Mouse (Mus musculus) midbrain, embryonic 14.5 days (tissue): ENCODE results near the gene Gucd1. TPM values are rescaled to one million over a fixed set of nuclear protein-coding genes. Genes with fewer than 3 reads are reported as not detected.

ENCODE experiments used
- ATAC-seq: fragments of 200-750 bp; cut with Nextera tagmentation; 2 replicates; pipeline ENCODE4 v1.8.0; 2017; ENCODE audit warnings: moderate number of reproducible peaks, moderate library complexity; ENCODE audit not compliant: low FRiP score, low TSS enrichment
- DNase-seq: peaks from one replicate; pipeline ENCODE4 v3.0.0-alpha.2; 2015
- H3K27ac ChIP-seq: fragments of 300-500 bp; sonication (generic); replicated peaks from 2 replicates; pipeline ENCODE4 v1.5.1; 2014; ENCODE audit warnings: mild to moderate bottlenecking, low read depth, low read length, moderate library complexity
- H3K27me3 ChIP-seq: fragments of 300-500 bp; sonication (generic); 2 replicates; pipeline ENCODE4 v1.6.1; 2014; ENCODE audit warnings: low read length, control low read depth, mixed read lengths; ENCODE audit not compliant: control insufficient read depth, insufficient read depth
- H3K36me3 ChIP-seq: fragments of 300-500 bp; sonication (generic); 2 replicates; pipeline ENCODE4 v1.6.1; 2014; ENCODE audit warnings: low read length, control low read depth; ENCODE audit not compliant: control insufficient read depth, insufficient read depth
- H3K4me1 ChIP-seq: fragments of 300-500 bp; sonication (generic); 2 replicates; pipeline ENCODE4 v1.6.1; 2014; ENCODE audit warnings: mild to moderate bottlenecking, antibody characterized with exemption, low read length, control low read depth; ENCODE audit not compliant: control insufficient read depth, insufficient read depth
- H3K4me2 ChIP-seq: fragments of 300-500 bp; sonication (generic); 2 replicates; pipeline ENCODE4 v1.6.1; 2014; ENCODE audit warnings: mild to moderate bottlenecking, low read length, moderate library complexity
- H3K4me3 ChIP-seq: fragments of 300-500 bp; sonication (generic); replicated peaks from 2 replicates; pipeline ENCODE4 v1.5.1; 2014; ENCODE audit warnings: low read depth, low read length
- H3K9ac ChIP-seq: fragments of 300-500 bp; sonication (generic); replicated peaks from 2 replicates; pipeline ENCODE4 v1.6.1; 2014; ENCODE audit warnings: mild to moderate bottlenecking, low read length, moderate library complexity
- H3K9me3 ChIP-seq: fragments of 300-500 bp; sonication (generic); 2 replicates; pipeline ENCODE4 v1.6.1; 2016; ENCODE audit warnings: low read length, control low read depth, mixed read lengths; ENCODE audit not compliant: control insufficient read depth
- WGBS: fragments of 180-500 bp; shearing (Covaris S2); extraction: QIAGEN DNeasy Blood & Tissue Kit; methylation state at CpG from one replicate; pipeline ENCODE4 v1.1.7; 2014; 5-methylcytosine and 5-hydroxymethylcytosine counted together
- polyA plus RNA-seq: library from polyadenylated mRNA; unstranded; fragments of >200 nt; fragmentation: Nextera tagmentation; extraction: Ambion mirVana; gene quantifications from 2 replicates; pipeline ENCODE4 v1.2.1, GENCODE M21; 2014

Gene Gucd1
- polyA plus RNA-seq, 1 experiment from 2014 or later, result 31.5 TPM

DNA sequence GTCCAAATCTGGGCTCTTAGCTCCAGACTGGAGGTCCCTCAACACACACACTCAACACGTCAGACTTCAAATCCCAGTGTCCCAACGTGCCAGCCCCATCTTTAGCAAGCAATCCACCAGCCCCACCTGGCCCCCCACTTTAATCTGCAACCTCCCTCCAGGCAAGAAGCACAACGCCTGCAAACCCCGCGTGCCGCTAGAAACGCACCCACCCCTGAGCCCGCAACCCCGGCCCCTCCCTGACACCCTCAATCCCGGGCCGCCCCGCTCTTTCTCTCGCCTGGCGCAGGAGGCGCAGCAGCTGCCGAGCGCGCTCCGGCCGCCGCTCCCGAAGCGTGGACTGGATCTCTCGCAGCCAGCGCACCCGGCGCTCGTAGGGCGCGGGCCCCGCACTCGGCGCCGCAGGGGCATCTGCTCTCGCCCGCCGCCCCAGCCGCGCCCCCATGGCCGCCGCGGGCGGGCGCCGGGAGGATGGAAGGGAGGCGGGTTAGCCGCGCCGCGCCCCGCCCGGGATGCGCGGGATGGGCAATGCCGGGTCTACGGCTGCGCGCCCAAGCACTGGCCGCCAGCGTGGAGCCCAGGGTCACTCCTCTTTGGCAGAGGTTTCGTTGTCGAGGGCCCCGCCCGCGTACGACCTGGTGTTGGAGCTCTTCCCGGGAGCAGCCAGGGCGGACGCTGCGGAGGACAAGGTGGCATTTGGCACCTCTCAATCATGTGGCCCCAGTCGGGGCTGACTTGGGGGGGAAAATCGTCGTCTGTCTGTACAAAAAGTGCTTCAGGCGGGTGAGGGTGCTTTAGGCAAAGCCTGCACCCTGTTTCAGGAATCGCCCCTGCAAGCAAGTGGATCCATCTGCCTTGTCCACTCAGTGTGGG is 42.1 kb upstream of the Gucd1 start, which contains the start of gene Lrrc75b:
Gene Lrrc75b, minus strand, starts transcription at position 655 of the 873 bp plus-strand sequence.
- Histone ChIP-seq H3K27me3 (no peaks in the 10 kb centered on the region), H3K27ac (peak within 1 kb of the TSS; percentile 96), H3K9ac (peak within 1 kb of the TSS; percentile 95), H3K36me3 (peaks cover 16% of the 10 kb centered on the region), H3K9me3 (no peaks in the 10 kb centered on the region), H3K4me2 (peak within 1 kb of the TSS; percentile 91), H3K4me3 (peak within 1 kb of the TSS; percentile 68), H3K4me1 (peaks cover 38% of the 10 kb centered on the region)
- under 1% methylated on average over 75 of the region's 75 CpGs for WGBS
- ATAC-seq (peak; percentile 60), DNase-seq (peak; percentile 81)

DNA sequence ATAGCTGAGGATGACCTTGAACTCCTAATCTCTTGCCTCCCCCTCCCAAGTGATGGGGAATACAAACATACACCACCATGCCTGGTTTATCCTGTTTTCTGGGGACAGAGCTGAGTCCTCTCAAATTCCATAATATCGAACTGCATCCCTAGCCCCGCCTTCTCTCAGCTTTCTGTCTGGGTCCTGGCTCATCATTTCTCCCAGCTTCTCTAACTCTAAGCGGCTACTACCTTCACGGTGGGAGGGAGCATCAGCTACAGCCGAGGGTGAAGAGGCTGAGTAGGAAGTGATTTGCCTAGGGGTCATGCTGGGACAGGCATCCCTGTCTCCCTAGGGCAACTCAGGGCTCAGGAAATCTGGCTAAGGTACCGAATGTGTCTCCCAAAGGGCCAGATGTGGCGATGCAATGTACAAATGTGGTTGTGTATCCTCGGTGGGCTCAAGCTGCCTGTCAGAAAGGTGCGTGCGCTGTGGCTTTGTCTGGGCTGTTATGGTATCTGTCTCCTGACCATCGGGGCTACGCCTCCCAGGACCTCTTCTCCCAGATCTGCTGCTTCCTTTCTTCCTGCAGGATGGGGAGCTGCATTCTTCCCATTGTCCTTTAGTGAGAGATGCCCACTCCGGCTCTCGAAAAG is 41.4 kb upstream of the Gucd1 start:
- Histone ChIP-seq H3K27me3 (no peaks in the 10 kb centered on the region), H3K4me2 (peak overlapping the region; percentile 91), H3K27ac (peak overlapping the region; percentile 96), H3K9ac (peak overlapping the region; percentile 95), H3K4me1 (peaks cover 38% of the 10 kb centered on the region), H3K4me3 (peak overlapping the region; percentile 68), H3K9me3 (no peaks in the 10 kb centered on the region), H3K36me3 (peaks cover 20% of the 10 kb centered on the region)
- ATAC-seq (peak; percentile 29; the same call in 1 of the 2 replicates), DNase-seq (peak; percentile 70)
- WGBS, result 3% methylated on average over 14 of the region's 14 CpGs

DNA sequence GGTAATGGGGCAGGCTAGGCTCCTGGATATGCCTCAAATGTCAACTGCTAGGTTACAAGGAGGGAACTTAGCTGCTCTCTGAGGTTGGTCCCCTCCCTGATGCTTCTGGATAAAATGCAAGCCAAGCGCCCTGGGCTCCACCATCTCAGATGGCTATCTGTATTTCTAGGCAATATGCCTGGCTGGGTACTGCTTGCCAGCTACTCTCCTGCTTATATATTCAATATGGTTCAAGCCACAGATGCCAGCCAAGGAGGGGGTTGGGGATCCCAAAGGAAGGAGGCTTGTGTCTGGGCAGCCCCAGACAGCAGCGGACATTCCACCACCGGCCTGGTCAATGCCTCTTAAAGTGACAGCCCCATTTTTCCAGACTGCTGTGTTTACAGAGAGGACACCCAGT is 40.7 kb upstream of the Gucd1 start:
- peak overlapping the region; percentile 68 for H3K4me3 ChIP-seq
- peaks cover 26% of the 10 kb centered on the region for H3K36me3 ChIP-seq
- H3K9ac ChIP-seq, result peak overlapping the region; percentile 95
- H3K27ac ChIP-seq, result peak overlapping the region; percentile 96
- H3K4me1 ChIP-seq, result peaks cover 38% of the 10 kb centered on the region
- DNase-seq (peak; percentile 71), ATAC-seq (peak; percentile 17; the same call in 1 of the 2 replicates)
- peak overlapping the region; percentile 91 for H3K4me2 ChIP-seq
- no peaks in the 10 kb centered on the region for H3K27me3 ChIP-seq
- H3K9me3 ChIP-seq, result no peaks in the 10 kb centered on the region
- WGBS, result 13% methylated on average over 3 of the region's 3 CpGs

DNA sequence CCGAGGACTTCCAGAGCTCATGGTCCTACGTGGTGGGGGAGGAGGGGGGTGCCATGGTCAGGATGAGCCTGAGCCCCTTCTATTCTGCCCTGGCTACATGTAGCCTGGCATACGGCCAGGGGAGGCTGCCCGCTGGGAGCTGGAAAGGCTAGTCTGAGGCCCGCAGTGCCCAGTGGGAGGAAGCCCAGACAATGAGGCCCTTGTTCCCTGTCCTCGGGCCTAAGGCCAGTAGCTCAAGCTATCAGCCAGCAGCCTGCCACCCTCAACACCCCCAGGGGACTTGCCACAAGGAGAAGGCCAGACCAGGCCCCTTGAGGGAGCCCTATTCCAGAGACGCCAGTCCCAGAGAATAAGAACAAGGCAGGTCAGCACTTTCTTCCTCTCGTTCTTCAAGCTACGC is 38.3 kb upstream of the Gucd1 start:
- Histone ChIP-seq H3K4me3 (no peak overlapping the region), H3K9ac (no peak overlapping the region), H3K4me2 (no peak overlapping the region), H3K4me1 (peaks cover 36% of the 10 kb centered on the region), H3K9me3 (no peaks in the 10 kb centered on the region), H3K27me3 (no peaks in the 10 kb centered on the region), H3K27ac (peak overlapping the region; percentile 37), H3K36me3 (peaks cover 34% of the 10 kb centered on the region)
- ATAC-seq (peak; percentile 46), DNase-seq (peak; percentile 84)
- WGBS, result 18% methylated on average over 9 of the region's 9 CpGs

DNA sequence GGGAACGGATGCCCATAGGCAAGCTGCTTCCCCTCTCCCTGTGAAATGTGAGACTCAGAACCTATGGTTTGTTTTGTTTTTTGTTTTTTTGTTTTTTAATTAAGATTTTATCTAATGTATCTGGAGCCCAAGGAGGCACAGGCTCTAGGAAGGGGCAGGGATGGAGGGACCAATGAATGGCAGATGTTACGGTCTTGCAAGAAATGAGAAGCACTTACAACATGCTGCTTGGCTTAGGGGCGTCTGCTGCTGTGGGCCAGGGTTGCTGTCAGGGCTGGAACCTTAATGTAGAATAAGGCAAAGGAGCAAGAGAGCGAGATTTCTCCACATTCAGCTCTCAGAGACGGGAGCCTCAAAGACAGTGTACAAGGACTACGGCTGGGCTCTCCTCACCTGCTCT is 37.8 kb upstream of the Gucd1 start:
- no peak for DNase-seq
- no peaks in the 10 kb centered on the region for H3K27me3 ChIP-seq
- H3K9ac ChIP-seq, result no peak overlapping the region
- peaks cover 34% of the 10 kb centered on the region for H3K36me3 ChIP-seq
- H3K9me3 ChIP-seq, result no peaks in the 10 kb centered on the region
- H3K4me2 ChIP-seq, result no peak overlapping the region
- peaks cover 32% of the 10 kb centered on the region for H3K4me1 ChIP-seq
- no peak overlapping the region for H3K4me3 ChIP-seq
- peak overlapping the region; percentile 37; the same call in 1 of the 2 replicates for H3K27ac ChIP-seq
- ATAC-seq, result no peak
- 74% methylated on average over 6 of the region's 6 CpGs for whole genome bisulfite sequencing

DNA sequence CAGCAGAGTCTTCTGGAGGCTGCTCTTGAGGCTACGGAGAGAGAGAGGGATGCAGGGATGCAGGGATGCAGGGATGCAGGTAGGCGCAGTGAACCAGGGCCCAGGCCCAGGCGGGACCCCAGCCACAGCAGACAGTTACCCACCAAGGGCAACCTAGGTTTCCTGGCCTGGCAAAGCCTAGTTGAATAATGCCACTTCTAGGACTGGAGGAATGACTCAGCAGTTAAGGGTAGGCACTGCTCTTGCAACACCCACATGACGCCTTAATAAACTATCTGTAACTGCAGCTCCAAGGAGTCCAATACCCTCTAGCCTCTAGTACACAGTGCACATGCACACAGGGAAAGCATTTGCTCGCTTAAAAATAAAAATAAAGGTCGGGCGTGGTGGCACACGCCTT is 36.3 kb upstream of the Gucd1 start:
- Histone ChIP-seq H3K9ac (no peak overlapping the region), H3K27me3 (no peaks in the 10 kb centered on the region), H3K9me3 (no peaks in the 10 kb centered on the region), H3K36me3 (peaks cover 34% of the 10 kb centered on the region), H3K4me3 (no peak overlapping the region), H3K27ac (no peak overlapping the region), H3K4me1 (peaks cover 27% of the 10 kb centered on the region), H3K4me2 (no peak overlapping the region)
- DNase-seq, result no peak
- ATAC-seq, result no peak
- 92% methylated on average over 8 of the region's 8 CpGs for WGBS

DNA sequence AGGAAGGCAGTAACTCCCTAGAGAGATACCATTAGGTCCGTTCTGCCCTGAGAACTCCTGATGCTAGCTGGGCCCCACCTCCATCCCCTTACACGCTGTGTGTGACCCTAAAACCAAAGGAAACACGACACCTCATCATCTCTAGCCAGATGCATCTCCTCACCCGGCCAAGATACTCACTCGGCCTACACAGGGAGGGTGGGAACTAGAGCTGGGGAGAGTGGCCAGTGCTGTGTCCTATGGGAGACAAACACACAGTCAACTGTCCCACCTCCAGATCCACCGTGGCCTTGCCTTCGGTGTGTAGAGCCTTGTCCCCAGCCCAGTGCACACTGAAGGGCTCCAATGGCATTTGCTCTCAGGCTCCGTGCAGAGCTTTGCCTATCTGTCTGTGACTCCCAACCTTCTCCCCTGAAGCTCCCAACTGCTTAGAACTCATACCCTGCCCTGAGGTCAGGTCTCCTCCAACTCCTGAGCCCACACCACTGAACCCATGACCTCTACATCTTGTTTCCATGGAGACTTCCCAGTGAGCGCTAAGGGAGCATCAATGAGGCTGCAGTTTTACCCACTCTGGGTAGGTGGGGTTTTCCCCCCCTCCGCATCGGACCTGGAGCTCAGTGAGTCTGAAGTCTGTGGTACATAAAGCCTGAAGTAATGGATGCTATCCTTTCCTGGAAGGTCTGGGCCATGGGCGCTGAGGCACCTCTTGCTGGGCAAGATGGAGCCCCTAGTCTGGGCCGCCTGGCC is 35.1 kb upstream of the Gucd1 start:
- Histone ChIP-seq H3K9me3 (no peaks in the 10 kb centered on the region), H3K4me2 (no peak overlapping the region), H3K27ac (no peak overlapping the region), H3K4me1 (peaks cover 22% of the 10 kb centered on the region), H3K4me3 (no peak overlapping the region), H3K36me3 (peaks cover 34% of the 10 kb centered on the region), H3K27me3 (no peaks in the 10 kb centered on the region), H3K9ac (no peak overlapping the region)
- no peak for ATAC-seq
- DNase-seq, result no peak
- 75% methylated on average over 13 of the region's 13 CpGs for WGBS

DNA sequence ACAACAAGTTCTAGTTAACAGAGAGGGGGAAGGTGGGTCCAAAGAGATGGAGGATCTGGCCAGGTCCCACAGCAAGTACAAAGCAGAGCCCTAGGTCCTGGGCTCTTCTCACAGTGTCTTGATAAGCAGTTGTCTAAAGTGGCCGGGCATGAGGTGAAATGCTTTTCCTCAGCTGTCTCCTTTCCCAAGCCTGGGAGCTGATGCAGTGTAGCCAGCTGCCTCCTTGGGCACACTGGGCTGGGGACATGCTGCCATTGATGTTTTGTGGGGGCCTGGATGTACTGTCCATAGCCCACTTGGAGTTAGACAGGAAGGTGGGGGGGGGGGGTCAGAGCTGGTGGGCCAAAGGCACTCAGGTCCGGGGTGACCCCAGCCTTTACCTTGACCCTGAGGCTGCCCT is 34.3 kb upstream of the Gucd1 start:
- no peak overlapping the region for H3K4me3 ChIP-seq
- DNase-seq (no peak), ATAC-seq (no peak)
- no peak overlapping the region for H3K4me2 ChIP-seq
- peaks cover 14% of the 10 kb centered on the region for H3K4me1 ChIP-seq
- no peaks in the 10 kb centered on the region for H3K9me3 ChIP-seq
- 94% methylated on average over 2 of the region's 2 CpGs for WGBS
- no peak overlapping the region for H3K27ac ChIP-seq
- H3K27me3 ChIP-seq, result no peaks in the 10 kb centered on the region
- H3K9ac ChIP-seq, result no peak overlapping the region
- H3K36me3 ChIP-seq, result peaks cover 34% of the 10 kb centered on the region
